Mouse (Mus musculus) lung, adult 2 months (tissue): ENCODE data around the gene Ppm1m.

ENCODE experiments used
- CTCF ChIP-seq: fragments of 200-500 bp; IDR thresholded peaks from 2 replicates; pipeline ENCODE4 v1.5.1; 2011; ENCODE audit warnings: mild to moderate bottlenecking, low read length, control low read depth; ENCODE audit not compliant: insufficient read depth
- POLR2A ChIP-seq: fragments of 200-500 bp; IDR thresholded peaks from 2 replicates; pipeline ENCODE4 v1.6.1; 2011; ENCODE audit warnings: low read depth, mild to moderate bottlenecking, control low read depth, low read length, borderline replicate concordance; ENCODE audit errors: extremely low read depth

- TF ChIP-seq POLR2A (no peak), CTCF (no peak)
Observed at GRCm38 (mm10) chr9:106201895-106202294, 2.3 kb upstream of the Ppm1m start.
